Mouse (Mus musculus) spleen, postnatal 36 days (tissue): ENCODE measurements around the gene Csrnp1.

Experiments used
- DNase-seq, 2 experiments: peaks; one replicate each; pipeline ENCODE4 v3.0.0; 2022; ENCODE audit warnings: low spot score in 2 of 2, mixed read lengths in 1 of 2

Csrnp1 gene

DNA sequence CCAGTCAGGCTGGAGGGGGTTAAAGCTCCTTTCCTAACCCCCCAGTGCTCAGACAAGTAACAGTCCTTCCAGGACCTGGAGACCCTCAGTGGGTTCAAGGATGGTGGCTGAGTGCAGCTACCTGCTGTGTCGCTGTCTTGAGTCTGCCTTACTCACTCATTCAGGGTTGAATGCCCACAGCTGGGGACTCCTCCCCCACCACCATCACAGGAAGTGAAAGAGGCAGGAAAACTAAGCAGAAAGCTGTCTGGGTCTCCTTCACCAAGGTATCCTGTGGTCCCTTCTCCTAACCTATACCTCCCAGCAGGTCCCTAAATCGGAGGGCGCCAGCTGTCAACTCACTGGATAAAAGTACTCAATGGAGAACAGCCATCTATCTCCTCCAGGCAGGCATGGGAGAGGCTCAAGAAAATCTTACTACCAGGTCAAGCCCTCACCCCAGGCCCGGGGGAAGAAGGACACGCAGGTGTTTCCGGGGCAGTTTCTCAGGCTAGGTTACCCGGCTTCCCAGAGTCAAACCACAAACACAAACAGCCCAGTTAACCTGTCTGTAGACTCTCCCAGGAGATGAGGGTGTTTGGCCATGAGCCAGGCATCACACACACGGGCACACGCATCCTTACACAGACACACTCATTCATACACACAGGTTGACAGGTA is 6.2 kb downstream of the Csrnp1 start:
- peak; percentile 84 to 85 for DNase-seq

DNA sequence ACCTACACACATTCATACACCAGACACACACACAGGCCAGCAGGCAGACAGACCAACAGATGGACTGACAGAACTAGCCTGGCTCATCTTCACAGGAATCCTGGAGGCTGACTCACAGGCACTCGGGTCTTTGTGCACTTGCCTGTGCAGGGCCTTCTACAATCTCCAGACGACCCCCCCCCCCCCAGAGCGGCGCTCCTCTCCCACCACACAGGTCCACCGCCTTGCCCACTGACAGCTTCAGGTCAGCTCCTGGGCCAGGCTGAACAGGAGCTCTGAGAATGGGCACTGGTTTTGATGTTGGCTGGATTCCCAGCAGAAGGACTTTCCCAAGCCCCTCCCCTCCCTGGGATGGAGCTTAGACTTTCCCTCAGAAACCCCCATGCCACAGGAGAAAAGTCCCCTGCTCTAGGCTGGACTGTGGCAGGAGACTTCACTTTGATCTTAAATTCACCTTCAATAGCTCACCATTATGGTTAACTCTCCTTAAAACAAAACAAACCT is 6.8 kb downstream of the Csrnp1 start:
- DNase-seq, result no peak

DNA sequence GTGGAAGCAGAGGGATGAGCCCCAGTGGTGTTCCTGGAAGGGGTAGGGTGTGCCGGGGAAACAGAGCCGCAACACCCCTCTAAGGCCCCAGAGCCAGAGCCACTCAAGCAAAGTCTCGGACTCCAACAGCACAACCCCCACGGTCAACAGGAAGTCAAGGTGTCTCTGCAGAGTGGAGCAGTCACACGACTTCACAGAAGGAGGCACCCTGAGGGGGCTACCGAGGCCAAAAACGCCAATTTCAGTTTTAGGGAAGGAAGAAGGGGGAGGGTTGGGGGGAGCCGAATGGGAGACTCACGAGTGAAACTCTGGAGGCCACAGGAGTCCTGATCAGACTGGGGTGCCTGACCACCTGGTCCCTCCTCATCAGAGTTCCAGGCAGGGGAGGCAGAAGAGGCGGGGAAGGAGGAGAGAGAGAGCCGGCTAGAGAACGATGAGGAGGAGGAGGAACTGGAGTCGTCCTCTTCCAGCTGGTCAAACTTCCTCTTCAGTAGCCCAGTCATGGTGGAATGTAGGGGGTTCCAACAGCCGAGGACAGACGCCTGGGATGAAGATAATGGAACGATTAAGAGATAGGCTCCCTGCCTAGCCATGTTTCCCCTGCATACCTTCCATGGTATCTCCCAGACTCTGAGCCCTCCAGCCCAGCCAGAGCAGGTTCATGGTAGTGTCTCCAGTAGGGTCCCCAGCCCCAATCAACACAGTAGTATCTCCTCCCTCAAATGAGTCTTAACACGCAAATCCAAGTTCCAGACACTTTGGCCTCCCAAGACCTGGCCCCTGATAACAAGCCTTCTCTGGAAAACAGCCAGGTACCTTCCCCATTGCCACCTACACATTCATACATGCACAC is 7.5 kb downstream of the Csrnp1 start:
- peak; percentile 65 to 70 for DNase-seq

DNA sequence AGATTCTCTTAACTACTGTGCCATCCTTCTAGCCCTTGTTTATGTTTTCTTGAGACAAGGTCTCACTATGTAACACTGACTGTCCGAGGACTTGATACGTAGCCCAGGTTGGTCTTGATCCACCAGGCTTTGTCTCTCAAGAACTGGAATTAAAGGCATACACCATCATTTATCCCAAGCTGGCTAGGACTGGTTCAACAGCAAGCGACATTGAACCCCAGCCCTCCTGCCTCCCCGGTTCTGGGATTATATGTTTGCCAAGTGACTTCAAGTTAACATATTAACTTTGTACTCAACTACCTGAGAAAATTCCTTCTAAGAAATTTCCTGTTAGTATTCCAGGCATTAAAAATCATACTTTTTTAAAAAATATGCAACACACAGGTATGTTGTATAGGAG is 9.2 kb downstream of the Csrnp1 start:
- no peak for DNase-seq

DNA sequence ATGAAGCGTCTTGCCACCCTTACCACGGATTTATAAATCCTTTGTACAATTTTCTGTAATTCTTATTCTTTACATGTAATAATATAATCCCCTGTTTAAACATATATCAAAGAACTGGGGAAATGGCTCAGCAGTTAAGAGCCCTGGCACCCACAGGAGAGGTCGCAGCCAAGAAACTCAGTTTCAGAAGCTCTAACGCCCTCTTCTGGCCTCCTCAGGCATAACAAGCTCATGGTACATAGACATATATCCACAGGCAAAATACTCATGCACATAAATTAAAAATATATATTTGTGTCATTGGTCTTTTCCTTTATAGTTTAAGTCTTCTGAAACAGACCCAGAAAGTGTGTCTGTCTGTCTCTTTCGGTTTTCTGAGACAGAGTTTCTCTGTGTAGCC is 9.8 kb downstream of the Csrnp1 start:
- no peak for DNase-seq

DNA sequence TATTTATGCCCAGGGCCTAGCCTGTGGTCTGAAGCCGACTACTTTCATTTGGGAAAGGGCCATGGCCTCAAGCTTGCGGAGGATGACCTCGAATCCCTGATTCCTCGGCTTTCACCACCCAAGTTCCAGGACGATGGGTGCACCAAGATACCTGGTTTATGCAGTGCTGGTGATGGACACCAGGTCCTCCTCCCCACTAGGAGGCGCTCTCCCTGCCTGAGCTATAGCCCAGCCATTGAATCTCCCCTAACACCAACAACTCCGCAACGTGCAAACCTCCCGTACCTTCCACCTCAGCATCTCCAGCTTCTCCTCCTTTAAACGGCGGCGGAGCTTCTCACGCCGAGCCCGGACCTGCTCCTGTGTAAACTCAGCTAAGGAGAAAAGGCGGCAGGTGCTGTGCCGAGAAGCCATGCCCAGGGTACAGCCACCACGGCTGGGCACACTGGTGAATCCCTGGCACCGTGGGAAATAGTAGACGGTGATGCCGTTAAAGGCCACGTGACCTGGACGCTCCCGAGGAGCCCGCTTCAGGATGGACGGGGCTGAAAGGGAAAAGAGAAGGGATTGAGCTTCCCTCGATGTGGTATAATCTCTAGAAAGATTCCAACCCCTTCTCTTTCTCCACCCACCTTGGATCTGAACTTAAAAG is 10.5 kb downstream of the Csrnp1 start:
- no peak for DNase-seq

DNA sequence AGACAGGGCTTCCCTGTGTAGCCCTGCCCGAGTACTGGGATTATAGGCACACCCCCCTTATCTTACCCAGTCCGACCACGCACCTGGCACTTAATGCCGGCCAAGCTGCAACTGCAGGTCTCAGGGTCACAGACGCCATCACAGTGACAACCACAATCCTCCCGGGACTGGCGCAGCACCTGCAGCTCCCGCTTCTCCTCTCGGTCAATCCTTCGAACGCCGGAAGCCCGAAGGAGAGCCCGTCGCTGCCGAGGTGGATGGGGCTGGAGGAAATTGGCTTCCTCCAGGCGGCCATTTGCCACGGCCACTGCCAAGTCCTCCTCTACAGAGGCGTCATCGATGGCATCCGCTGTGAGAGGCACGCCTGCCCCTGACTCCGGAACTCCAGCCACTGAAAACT is 11.2 kb downstream of the Csrnp1 start:
- no peak for DNase-seq

DNA sequence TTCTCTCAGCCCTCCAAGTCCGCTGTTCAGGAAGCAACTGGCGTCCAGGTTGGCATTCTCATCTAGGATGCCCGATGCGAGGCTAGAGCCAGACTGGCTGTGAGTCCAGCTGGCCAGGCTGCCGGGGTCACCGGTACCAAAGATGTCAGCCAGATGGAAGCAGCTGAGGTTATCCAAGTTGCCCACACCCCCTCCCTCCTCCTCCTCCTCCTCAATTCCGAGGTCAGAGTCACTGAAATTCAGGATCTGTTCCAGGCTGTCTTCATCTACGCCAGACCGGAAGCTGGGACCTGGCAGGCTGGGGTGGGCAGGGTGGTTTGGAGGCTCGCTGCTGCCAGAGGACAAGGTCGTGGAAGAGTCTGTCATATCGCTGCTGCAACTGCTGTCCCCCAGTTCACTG is 11.9 kb downstream of the Csrnp1 start:
- DNase-seq, result no peak

DNA sequence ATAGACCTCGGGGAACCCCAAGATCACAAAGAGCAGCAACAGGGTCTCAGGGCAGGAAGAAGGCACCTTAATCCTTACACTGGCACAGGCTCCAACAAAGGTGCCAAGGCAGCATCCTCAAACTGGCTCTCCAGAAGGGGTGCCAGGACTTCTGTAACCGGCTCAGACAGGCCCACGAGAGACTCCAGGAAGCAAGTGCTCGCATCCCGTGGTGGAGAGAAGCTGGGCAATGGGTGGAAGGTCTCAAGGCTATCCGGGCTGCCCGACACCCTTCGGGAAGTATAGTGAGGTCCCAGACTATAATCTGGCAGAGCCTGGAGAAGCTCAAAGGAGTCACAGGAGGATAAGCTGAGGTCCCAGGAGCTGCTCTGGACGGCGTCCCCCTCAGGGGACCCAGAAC is 12.3 kb downstream of the Csrnp1 start:
- no peak for DNase-seq

DNA sequence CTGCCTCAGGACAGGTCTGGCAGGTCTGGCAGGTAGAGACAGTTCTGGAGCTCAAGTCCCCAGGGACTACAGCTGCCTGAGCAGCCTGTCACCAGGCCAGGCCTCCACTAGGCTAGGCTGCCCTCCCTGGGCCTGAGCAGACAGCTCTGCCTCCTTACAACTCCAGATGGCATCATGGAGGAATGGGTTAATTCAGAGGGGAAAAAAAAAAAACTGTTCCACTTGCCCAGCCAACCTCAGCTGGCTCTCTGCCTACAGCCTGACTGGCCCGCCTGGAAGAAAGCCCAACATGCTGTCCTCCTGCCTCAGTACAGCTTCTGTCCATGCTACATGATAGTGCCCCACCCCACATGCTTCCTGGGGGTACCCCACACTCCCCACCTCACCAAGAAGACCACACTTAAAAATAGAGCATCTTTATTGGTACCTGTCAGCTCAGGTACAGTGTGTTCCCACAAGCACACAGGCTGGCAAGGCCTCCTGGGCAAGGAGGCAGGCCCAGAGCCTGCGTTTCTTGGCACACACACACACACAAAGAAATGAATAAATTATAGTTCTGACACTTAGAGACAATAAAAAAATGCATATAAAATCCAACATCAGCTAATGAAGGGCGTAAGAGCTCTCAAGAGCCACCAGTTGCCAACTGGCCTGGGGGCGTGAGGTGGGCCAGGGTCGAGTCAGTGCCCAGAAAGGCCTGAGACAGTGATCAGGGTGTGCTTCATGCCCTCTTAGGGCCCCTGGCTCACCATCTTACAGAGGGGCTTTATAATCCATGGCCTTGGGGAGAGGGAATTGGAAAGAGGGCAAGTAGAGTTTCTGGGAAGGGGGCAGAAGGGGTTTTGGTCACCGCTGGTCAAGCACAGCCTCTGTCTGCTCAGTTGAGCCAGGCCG is 13.4 kb downstream of the Csrnp1 start:
- no peak for DNase-seq

DNA sequence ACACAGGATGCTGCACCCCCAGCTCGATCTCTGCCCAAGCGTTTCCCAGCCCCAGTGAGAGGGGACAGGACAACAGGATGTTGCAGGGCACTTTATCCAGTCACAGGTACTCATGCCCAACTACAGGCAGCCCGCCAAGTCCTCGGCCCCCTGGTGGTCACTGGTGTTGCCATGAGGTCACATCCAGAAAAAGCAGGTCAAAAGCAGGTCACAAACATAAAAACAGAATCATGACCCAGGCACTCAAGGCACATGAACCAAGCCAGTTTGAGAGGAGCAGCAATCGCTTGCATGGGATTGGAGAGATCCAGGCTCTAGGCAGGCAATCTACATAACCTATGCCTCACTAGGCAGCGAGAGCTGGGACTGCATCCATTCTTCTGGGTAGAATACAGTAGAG is 14.2 kb downstream of the Csrnp1 start:
- peak in 1 of 2 experiments; percentile 36 for DNase-seq

DNA sequence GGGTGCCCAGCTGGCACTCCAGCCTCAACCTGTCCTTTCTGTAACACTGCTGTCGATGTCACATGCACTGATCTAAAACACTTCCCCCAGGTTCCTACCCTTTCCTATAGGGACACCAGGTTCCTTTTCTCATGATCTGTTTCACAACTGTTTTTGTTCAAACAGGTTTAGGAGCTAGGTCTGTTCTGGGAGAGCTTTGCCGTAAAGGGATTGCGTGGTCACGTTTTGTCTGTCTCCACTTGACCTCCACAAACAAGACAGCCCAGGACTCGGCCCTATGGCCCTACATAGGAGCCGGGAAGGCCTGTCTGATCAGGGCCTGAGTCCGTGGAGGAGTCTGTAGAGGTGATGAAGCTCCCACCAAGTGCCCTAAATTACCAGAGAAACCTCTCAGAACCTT is 14.6 kb downstream of the Csrnp1 start:
- no peak for DNase-seq

DNA sequence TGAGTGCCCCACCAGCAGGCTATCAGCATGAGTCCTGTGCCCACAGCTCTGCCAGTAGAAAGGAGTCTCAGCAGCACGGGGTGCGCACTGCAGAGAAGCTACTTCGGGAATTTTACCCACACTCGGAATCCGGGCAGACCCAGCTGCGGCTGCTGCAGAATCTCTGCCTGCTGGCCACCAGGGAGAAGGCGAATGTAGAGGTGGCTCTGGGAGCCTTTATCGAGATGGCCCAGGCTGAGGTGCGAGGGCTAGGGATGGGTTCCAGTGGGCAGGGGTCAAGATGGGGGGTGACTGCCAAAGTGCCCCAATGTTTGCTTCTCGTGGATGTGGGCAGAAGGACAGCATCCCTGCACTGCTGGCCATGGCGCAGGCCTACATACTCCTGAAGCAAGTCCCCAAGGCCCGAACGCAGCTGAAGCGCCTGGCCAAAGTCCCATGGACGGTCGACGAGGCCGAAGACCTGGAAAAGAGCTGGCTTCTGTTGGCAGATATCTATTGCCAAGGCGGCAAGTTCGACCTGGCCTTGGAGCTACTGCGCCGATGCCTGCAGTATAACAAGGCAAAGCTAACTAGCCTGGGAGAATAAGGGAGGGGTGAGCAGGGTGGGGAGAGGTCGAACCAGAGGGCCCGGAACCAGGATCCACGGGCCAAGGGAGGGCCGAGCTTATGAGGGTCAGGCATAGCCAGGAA is 18.1 kb downstream of the Csrnp1 start:
- no peak for DNase-seq

DNA sequence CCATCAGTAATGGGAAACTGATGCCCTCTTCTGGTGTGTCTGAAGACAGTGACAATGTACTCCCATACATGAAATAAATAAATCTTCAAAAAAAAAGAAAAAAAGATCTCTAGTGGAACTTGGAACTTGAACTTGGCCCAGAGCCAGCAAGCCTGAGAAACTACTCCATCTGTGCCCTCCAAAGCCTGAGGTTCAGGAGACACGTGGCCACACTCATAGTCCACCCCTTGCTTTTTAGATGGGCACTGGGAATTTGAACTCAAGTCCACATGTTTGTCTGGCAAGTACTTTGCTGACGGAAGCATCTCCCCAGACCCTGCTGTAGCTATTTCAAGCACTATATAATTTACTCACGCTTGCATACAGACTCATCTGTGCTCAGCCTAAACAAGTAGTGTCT is 19.3 kb downstream of the Csrnp1 start:
- DNase-seq, result no peak

DNA sequence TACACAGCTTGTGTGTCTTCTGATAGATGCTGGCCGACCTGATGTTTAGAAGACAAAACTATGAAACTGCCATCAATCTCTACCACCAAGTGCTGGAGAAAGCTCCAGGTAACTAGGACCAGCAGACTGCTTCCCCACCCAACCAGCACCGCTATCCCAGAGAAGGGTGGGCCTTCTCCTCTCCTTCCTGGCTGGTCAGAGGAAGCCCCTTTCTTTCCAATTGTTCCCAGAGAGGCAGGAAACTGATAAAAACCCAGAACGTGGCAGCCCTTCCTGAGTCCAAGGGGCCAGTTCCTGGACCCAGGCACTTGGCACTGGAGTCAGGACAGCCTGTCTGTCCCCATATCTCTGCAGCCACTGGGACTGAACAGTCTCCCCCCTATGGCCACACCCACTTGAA is 20.3 kb downstream of the Csrnp1 start:
- DNase-seq, result no peak

DNA sequence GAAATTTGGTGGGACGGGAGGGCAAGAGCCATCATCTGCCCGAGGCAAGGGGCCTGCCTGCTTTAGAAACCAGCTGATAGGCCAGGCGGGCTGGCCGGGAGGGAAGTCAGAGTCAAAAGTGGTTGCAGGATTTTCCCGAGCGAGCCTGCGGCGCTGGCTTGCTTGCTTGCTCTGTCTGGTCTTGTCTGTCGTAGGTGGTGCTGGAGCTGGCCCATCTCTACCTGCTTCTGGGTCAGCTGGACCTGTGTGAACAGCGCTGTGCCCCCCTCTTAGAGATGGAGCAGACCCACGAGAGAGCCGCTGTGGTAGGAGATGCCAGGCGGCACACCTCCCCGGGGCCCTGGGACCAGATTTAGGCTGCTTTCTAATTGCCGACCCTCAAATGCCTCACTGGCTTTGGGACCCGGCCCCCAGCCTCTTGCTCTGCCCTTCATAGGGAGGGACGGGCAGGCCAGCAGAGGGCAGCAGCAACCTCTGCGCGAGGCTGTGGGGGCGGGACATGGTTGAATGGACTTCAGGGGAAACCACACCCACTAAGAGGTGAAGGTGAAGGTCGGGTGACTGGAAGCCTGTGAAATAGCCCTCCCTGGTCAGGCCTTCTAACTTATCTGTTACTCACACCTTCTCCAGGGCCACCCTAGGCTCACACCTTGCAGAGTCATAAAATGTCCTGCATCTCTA is 21.3 kb downstream of the Csrnp1 start:
- peak; percentile 76 to 79 for DNase-seq

DNA sequence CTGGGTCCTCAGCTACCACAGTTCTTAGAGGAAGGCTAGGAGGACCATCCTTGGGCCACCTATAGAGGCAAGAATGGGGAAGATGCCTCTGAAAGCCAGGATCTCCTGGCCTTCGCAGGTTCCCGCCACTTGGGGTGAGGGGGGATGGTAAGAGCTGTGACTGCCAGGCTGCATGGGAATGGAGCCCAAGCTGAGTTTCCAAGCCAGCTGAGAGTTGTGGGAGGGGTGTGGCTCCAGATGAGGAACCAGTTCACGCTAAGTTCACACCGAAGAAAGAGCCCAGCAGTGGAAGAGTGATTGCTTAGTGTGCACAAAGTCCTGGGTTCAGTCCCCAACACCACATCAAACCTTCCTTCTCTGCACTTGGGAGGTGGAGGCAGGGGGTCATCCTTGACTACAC is 22.2 kb downstream of the Csrnp1 start:
- no peak for DNase-seq

DNA sequence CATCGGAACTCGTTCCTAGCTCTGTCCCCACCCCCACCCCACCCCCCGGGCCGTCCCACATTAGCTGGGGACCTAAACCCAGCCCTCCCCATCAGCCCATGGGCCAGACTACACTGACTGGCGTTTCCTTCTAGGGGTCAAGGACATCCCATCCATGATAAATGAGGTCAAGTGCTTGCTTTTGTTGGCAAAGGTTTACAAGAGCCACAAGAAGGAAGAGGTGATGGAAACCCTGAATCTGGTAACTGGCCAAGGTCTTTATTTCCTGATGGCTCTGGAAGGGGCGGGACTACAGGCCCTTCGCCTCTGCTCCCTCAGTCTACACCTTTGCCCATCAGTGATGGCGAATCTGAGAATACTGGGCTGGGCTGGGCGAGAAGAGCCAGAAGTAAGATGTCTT is 25.6 kb downstream of the Csrnp1 start:
- no peak for DNase-seq

DNA sequence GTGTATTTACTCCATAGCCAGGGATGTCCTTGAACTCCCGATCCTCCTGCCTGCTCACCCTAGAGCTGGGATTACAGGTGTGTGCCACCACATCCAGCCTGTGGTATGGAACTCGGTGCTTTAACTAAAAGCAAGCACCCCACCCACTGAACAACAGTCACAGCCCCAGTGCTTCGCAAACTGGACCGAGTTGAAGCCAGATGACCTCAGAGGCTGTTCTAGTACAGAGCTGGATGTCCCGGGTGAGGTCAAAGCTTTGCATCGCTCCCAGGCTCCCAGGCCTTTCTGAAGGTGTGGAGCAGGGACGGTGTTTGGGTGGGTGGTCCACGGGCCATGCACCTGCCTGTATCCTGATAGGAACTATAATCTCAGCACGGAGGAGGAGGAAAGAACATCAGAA is 33.1 kb downstream of the Csrnp1 start:
- DNase-seq, result no peak

DNA sequence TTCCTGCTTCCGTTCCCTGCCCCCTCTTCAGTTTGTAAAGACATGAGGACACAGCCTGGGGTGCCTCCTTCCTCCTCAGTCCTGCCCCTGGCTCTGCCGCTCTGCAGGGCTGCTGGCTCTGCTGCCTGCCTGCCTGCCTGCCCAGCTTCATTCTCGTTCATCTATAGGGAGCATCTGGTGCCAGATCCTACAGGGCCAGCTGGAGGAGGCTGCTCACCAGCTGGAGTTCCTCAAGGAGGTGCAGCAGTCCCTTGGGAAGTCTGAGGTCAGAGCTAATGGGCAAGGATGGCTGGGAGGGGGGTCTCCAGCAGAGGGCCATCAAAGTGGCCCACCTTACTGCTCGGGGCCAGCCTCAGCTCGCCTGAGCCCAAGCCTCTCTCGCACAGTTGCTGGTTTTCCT is 34.0 kb downstream of the Csrnp1 start:
- no peak for DNase-seq

DNA sequence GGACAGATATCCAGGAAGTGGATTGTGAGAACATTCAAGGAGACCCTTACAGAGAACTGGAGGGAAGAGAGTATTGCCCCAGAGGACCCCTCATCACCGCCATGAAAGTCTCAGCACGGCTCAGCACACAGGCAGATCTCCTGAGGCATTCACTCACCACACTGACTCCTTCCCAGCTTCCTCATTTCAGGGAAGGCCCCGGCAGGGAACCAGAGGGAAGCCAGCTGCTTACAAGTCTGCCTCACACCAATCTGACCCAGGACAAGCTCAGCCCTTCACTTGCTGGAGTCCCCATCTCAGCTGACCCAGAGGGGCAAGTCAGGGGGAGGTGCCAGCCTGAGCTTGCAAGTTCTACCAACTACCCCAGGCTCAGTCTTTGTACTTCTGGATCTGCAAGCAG is 35.7 kb downstream of the Csrnp1 start:
- DNase-seq, result no peak
